Mouse (Mus musculus): ENCODE data around the gene Nolc1. TPM values are rescaled to one million over a fixed set of nuclear protein-coding genes. Genes with fewer than 3 reads are reported as not detected.
A peak's percentile ranks its signal among the peaks of the same experiment; 100 is the strongest.

Nolc1 gene
- polyA plus RNA-seq, 1 experiment from 2014 or later, result 102 TPM

DNA sequence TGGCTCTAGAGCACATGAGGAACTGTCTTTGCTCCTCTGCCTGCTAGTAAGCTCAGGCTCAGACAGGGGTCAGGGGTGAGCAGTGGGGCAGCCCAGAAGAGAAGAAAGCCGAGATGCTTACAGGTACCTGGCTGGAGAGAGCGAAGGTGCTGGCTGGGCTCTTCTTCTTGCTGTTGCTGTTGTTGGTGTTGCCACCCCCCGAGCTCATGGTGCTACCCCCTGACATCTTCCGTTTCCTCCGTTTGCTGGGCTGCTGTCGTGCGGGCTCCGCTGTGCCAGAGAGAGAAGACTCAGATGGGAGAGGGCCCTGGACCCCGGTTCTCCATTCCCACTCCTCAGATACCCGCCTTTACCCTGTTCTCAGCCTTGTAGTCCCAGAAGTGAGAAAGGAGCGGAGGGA, 41.8 kb upstream of the Nolc1 start:
- Histone ChIP-seq H3K9me3 (ENCODE audit: control insufficient read depth, low read length) (no peaks in the 10 kb centered on the region), H3K4me2 (replicated peaks; ENCODE audit: low read depth, low read length) (no peak overlapping the region), H3K9ac (ENCODE audit: low read depth, low read length) (no peak overlapping the region), H3K27ac (ENCODE audit: low read depth, low read length) (no peak overlapping the region), H3K4me3 (ENCODE audit: low read depth, low read length) (no peak overlapping the region), H3K4me1 (replicated peaks; ENCODE audit: control insufficient read depth, insufficient read depth, low read length) (peaks cover 7% of the 10 kb centered on the region), H3K36me3 (ENCODE audit: control insufficient read depth, insufficient read depth, low read length) (peaks cover 30% of the 10 kb centered on the region), H3K27me3 (ENCODE audit: control insufficient read depth, insufficient read depth, low read length) (no peaks in the 10 kb centered on the region)
- DNase-seq (ENCODE audit: low spot score), result no peak
- WGBS, result 93% methylated on average over 11 of the region's 11 CpGs
- no peak for ATAC-seq (ENCODE audit: low FRiP score)

DNA sequence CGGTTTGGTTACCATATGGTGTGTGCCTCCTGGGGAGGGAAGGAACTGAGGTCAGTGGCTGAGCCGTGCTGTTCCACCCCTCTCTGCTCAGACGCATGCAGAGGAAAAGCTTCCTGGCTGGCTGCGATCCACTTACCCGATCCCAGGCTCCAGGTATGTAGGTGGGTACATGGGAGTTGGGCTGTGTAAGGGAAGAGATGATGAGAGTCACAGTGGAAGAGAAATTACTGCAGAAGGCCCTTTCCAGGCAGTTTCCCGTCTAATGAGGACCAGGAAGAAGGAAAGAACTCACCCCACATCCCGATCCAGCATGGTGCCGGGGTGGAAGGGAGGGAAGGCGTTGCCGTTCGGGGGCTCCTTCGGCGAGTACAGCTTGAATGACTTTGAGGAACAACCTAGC, 39.7 kb upstream of the Nolc1 start:
- Histone ChIP-seq H3K9ac (ENCODE audit: low read depth, low read length) (no peak overlapping the region), H3K27me3 (ENCODE audit: control insufficient read depth, insufficient read depth, low read length) (no peaks in the 10 kb centered on the region), H3K36me3 (ENCODE audit: control insufficient read depth, insufficient read depth, low read length) (peaks cover 30% of the 10 kb centered on the region), H3K4me2 (replicated peaks; ENCODE audit: low read depth, low read length) (no peak overlapping the region), H3K9me3 (ENCODE audit: control insufficient read depth, low read length) (no peaks in the 10 kb centered on the region), H3K4me3 (ENCODE audit: low read depth, low read length) (no peak overlapping the region), H3K4me1 (replicated peaks; ENCODE audit: control insufficient read depth, insufficient read depth, low read length) (peaks cover 16% of the 10 kb centered on the region), H3K27ac (ENCODE audit: low read depth, low read length) (no peak overlapping the region)
- WGBS, result 87% methylated on average over 13 of the region's 13 CpGs
- DNase-seq (ENCODE audit: low spot score), result no peak
- ATAC-seq (ENCODE audit: low FRiP score), result no peak

DNA sequence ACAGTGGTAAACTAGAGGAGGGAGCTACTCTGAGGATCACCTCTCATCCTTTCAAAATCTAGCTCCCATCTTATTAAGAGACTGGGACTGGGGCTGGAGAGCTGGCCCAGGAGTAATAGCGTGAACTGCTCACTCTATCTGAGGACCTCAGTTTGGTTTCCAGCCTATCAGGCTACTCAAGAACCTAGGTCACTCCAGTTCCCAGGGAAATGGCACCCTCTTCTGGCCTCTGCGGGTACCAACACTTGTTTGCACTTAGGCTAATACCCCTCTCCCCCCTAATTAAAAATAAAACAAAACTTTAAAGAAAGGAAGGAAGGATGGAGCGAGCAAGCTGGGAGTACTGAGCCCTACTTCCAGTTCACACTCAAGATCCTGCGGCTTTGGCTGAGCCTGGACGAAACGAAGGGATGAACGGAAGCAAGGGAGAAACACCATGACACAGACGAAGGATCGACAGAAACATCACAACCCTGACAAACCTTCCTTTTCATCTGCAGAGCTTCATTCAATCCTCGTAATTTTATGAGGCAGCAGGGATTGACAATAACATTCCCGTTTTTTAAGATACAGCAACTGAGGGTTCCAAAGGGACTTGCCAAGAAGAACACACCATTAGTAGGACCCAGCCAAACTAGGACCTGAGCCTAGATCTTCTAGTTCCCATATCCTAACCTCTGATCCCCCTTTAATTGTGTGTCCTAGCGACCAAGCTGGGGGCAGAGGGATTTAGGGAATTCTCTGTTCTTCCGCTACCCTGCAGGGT, 39.0 kb upstream of the Nolc1 start:
- Histone ChIP-seq H3K36me3 (ENCODE audit: control insufficient read depth, insufficient read depth, low read length) (peaks cover 29% of the 10 kb centered on the region), H3K9me3 (ENCODE audit: control insufficient read depth, low read length) (no peaks in the 10 kb centered on the region), H3K9ac (ENCODE audit: low read depth, low read length) (peak overlapping the region; percentile 89; the same call in 1 of the 2 replicates), H3K4me3 (ENCODE audit: low read depth, low read length) (peak overlapping the region; percentile 86), H3K27me3 (ENCODE audit: control insufficient read depth, insufficient read depth, low read length) (no peaks in the 10 kb centered on the region), H3K4me2 (replicated peaks; ENCODE audit: low read depth, low read length) (peak overlapping the region; percentile 99), H3K4me1 (replicated peaks; ENCODE audit: control insufficient read depth, insufficient read depth, low read length) (peaks cover 22% of the 10 kb centered on the region), H3K27ac (ENCODE audit: low read depth, low read length) (no peak overlapping the region)
- WGBS, result 78% methylated on average over 13 of the region's 13 CpGs
- ATAC-seq (ENCODE audit: low FRiP score), result no peak
- DNase-seq (ENCODE audit: low spot score), result peak; percentile 44

DNA sequence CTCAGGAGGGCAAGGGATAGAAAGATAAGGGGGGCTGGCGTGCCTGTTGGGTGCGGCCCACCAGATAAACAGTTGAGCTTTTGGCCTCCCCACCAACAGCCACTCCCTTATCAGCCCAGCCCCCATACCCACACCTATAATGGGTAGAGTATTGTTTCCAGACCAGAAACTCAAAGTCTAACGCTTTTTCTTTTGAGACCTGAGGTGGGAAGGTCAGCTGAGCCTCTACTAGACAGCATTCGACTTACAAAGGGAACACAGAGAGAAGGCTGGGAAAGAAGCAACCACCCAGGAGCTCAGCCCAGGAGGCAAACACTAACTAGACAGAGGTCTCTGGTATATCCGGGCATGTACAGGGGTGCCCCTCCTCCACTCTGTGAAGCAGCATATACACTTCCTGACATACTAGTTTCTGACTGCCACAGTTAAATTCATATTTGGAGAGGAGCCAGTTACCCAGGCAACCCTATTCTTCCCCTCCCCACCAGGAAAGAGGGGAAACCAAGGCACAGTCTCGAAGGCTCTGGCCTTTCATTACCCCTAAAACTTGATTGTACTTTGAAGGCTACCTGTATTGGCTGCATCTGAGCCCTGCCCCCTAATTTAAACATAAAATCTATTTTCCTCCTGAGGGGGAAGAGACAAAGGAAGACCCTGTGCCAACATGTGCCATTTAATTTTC, 38.3 kb upstream of the Nolc1 start:
- Histone ChIP-seq H3K4me1 (replicated peaks; ENCODE audit: control insufficient read depth, insufficient read depth, low read length) (peaks cover 23% of the 10 kb centered on the region), H3K27me3 (ENCODE audit: control insufficient read depth, insufficient read depth, low read length) (no peaks in the 10 kb centered on the region), H3K9ac (ENCODE audit: low read depth, low read length) (peak overlapping the region; percentile 89), H3K27ac (ENCODE audit: low read depth, low read length) (0 out of 2 replicates have a peak overlapping the region, but pooled peaks have one; percentile 44), H3K4me3 (ENCODE audit: low read depth, low read length) (peak overlapping the region; percentile 86), H3K4me2 (replicated peaks; ENCODE audit: low read depth, low read length) (peak overlapping the region; percentile 99), H3K9me3 (ENCODE audit: control insufficient read depth, low read length) (no peaks in the 10 kb centered on the region), H3K36me3 (ENCODE audit: control insufficient read depth, insufficient read depth, low read length) (peaks cover 22% of the 10 kb centered on the region)
- DNase-seq (ENCODE audit: low spot score) (peak; percentile 23), ATAC-seq (ENCODE audit: low FRiP score) (no peak)
- 17% methylated on average over 6 of the region's 6 CpGs for WGBS

DNA sequence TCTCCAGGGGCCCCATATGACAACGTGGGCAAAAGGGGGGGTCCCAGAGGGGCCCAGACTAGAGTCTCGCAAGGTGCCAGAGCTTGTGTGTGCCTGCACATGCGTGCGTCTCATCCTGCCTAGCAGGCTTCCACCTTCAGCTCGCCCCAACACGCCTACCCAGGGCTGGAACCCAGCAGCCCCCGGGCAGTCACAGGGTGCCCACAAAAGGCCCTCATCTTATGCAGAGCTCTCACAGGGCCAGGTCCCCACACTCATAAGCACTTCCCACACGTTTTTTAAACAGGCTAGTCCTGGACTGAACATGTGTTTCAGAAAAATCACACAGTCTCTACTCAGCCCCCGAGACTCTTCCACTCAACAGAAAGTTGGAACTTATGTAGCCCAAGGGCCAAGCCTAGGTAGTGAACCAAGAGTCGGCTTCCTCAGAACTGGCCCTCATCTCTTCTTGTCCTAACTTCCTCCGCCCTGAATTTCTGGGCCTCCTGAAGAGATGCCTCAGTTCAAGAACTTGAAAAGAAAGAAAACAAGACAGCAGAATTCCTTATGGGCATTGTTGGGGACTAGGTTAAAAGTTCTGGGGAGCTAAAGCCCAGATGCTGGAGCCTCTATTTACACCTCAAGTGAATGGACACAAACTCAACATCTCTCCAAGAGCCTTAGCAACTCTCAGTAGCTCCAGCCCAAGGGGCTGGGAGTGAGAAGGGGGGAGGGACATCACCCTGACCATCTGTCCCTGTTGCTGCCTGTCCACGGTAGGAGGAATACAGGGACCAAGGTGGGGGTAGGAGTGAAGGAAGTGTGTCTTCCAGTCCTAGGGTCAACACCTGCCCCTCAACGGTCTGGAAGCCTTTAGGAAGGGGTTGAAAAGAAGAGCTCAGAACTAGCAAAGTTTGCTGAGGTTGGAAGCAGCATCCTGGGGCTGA, 37.5 kb upstream of the Nolc1 start:
- H3K36me3 ChIP-seq (ENCODE audit: control insufficient read depth, insufficient read depth, low read length), result peaks cover 20% of the 10 kb centered on the region
- peak overlapping the region; percentile 89 for H3K9ac ChIP-seq (ENCODE audit: low read depth, low read length)
- WGBS, result 21% methylated on average over 13 of the region's 13 CpGs
- peak overlapping the region; percentile 95 for H3K27ac ChIP-seq (ENCODE audit: low read depth, low read length)
- no peaks in the 10 kb centered on the region for H3K9me3 ChIP-seq (ENCODE audit: control insufficient read depth, low read length)
- DNase-seq (ENCODE audit: low spot score) (no peak), ATAC-seq (ENCODE audit: low FRiP score) (no peak)
- peak overlapping the region; percentile 99 for H3K4me2 ChIP-seq (replicated peaks; ENCODE audit: low read depth, low read length)
- H3K4me1 ChIP-seq (replicated peaks; ENCODE audit: control insufficient read depth, insufficient read depth, low read length), result peaks cover 28% of the 10 kb centered on the region
- no peaks in the 10 kb centered on the region for H3K27me3 ChIP-seq (ENCODE audit: control insufficient read depth, insufficient read depth, low read length)
- peak overlapping the region; percentile 86 for H3K4me3 ChIP-seq (ENCODE audit: low read depth, low read length)

DNA sequence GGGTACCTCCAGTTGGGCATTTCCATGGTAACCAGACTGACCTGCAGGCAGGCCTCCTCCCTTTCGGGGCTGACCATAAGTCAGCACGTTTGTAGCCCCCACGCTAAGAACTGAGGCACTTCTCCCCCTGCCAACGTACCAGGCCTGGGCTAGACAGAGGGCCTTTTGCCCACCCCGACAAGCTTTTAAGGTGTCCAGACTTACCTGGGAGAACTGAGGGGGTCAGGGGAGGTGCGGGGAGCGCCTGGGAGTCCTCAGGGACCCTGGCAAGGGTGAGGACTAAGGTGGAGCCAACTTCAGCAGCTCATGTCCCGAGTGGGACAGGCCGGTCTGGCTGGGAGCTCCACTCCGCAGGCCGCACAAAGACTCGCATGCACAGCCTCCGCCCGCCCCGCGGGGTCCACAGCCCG, 36.8 kb upstream of the Nolc1 start:
- Histone ChIP-seq H3K27ac (ENCODE audit: low read depth, low read length) (peak overlapping the region; percentile 95), H3K4me2 (replicated peaks; ENCODE audit: low read depth, low read length) (peak overlapping the region; percentile 99), H3K9me3 (ENCODE audit: control insufficient read depth, low read length) (no peaks in the 10 kb centered on the region), H3K4me1 (replicated peaks; ENCODE audit: control insufficient read depth, insufficient read depth, low read length) (peaks cover 34% of the 10 kb centered on the region), H3K4me3 (ENCODE audit: low read depth, low read length) (peak overlapping the region; percentile 86), H3K9ac (ENCODE audit: low read depth, low read length) (peak overlapping the region; percentile 89), H3K36me3 (ENCODE audit: control insufficient read depth, insufficient read depth, low read length) (peaks cover 19% of the 10 kb centered on the region), H3K27me3 (ENCODE audit: control insufficient read depth, insufficient read depth, low read length) (no peaks in the 10 kb centered on the region)
- 0% methylated on average over 12 of the region's 17 CpGs for WGBS
- ATAC-seq (ENCODE audit: low FRiP score), result peak; percentile 34; the same call in 1 of the 2 replicates
- peak; percentile 46 for DNase-seq (ENCODE audit: low spot score)

DNA sequence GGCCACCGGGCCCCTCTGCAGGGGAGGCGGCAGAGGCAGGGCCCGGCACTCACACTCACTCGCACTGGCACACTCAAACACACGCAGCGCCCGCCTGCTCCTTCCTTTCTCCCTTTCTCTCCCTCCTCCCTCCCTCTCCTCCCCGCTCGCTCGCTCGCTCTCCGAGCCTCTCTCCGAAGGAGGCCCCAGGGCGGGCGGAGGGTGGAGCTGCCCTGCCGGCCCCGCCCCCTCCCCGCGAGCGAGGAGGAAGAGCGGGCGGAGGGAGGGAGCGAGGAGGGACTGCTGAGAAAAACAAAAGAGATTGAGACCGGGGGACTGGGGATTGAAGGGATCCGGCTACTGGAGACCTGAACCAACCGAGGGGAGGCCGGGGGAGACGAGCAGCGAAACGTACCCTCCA, 36.2 kb upstream of the Nolc1 start:
- 2% methylated on average over 13 of the region's 30 CpGs for WGBS
- no peaks in the 10 kb centered on the region for H3K9me3 ChIP-seq (ENCODE audit: control insufficient read depth, low read length)
- ATAC-seq (ENCODE audit: low FRiP score) (peak; percentile 68), DNase-seq (ENCODE audit: low spot score) (peak; percentile 97)
- peak overlapping the region; percentile 95 for H3K27ac ChIP-seq (ENCODE audit: low read depth, low read length)
- H3K4me1 ChIP-seq (replicated peaks; ENCODE audit: control insufficient read depth, insufficient read depth, low read length), result peaks cover 36% of the 10 kb centered on the region
- peak overlapping the region; percentile 89 for H3K9ac ChIP-seq (ENCODE audit: low read depth, low read length)
- peaks cover 13% of the 10 kb centered on the region for H3K36me3 ChIP-seq (ENCODE audit: control insufficient read depth, insufficient read depth, low read length)
- no peaks in the 10 kb centered on the region for H3K27me3 ChIP-seq (ENCODE audit: control insufficient read depth, insufficient read depth, low read length)
- H3K4me2 ChIP-seq (replicated peaks; ENCODE audit: low read depth, low read length), result peak overlapping the region; percentile 99
- peak overlapping the region; percentile 86 for H3K4me3 ChIP-seq (ENCODE audit: low read depth, low read length)

DNA sequence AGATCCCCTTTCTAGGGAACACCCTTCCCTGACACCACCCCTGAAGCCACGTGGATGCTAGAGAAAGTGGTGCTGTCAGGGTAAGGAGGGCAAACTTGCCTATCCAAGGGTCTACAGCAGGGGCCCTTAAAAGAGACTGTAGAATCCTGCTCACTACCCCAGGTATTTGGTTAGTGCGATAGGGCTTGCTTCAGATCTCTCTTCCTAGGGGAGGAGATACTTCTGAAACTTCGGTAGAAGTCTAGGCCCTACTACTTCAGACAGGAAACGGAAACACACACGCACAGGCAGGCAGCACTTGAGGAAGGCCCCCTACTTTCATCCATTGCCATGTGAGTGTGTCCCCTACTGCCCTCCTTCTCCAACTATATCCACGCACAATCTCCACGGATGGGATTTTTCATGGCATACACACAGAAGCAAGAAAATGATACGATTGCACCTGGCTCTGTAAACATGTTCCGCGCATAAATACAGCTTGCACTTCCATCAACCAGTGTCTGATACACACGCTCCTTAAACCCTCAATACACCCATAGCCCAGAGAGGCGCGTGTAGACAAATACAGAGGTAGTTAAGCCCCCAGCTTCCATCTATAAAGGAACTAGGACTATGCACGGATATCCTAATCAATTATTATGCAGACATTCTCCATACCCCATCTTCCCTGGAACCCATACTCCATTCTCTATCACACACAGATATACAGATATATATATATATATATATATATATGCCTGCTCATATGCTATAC, 35.3 kb upstream of the Nolc1 start:
- H3K27ac ChIP-seq (ENCODE audit: low read depth, low read length), result peak overlapping the region; percentile 95
- no peaks in the 10 kb centered on the region for H3K27me3 ChIP-seq (ENCODE audit: control insufficient read depth, insufficient read depth, low read length)
- peak; percentile 23 for DNase-seq (ENCODE audit: low spot score)
- H3K4me3 ChIP-seq (ENCODE audit: low read depth, low read length), result peak overlapping the region; percentile 86
- H3K4me1 ChIP-seq (replicated peaks; ENCODE audit: control insufficient read depth, insufficient read depth, low read length), result peaks cover 36% of the 10 kb centered on the region
- H3K4me2 ChIP-seq (replicated peaks; ENCODE audit: low read depth, low read length), result peak overlapping the region; percentile 99
- no peak for ATAC-seq (ENCODE audit: low FRiP score)
- H3K9ac ChIP-seq (ENCODE audit: low read depth, low read length), result peak overlapping the region; percentile 58
- H3K9me3 ChIP-seq (ENCODE audit: control insufficient read depth, low read length), result no peaks in the 10 kb centered on the region
- 41% methylated on average over 14 of the region's 14 CpGs for WGBS
- H3K36me3 ChIP-seq (ENCODE audit: control insufficient read depth, insufficient read depth, low read length), result peaks cover 8% of the 10 kb centered on the region

Data from hindbrain, embryonic 11.5 days (tissue).